Mouse (Mus musculus): ENCODE data around the gene Cpne2.

The Cpne2 gene

DNA sequence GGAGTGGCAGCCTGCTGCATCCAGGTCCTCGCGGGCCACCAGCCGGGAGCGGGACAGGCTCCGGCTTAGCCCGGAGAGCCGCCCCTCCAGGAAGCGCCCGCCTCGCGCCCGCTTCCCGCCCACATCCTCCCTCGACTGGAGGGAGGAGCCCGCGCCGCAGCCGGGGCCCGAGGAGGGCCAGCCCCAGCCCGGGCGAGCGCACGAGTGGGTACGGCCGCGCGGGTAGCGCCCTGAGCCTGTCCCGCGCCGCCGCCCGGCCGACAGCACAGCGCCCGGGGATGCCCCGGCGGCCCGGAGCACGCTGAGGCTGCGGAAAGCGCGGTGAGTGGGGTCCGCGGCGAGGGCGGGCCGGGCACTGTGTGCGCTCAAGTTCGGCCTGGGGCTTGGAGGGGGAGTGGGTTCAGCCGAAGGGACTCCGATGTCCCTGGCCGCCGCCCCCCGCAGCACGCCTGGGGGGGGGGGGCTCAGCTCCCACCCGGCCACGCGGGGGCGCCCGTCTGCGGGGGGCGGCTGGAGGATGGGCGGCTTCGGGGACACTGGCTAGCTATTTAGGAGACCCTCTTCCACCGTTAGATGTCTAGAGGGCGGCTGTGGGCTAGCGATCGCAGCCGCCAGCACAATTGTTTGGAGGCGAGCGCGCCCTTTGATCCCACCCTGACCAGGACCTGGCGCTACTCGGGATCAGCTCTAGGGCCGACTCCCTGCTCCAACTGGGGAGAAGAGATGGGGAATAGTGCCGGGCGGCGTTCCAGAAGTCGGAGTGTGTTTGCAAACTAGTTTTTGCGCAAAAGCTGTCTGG lies at the start of gene Cpne2:
Cpne2 (plus strand) TSS at position 118 of the 799 bp plus-strand sequence.
- DNase-seq (ENCODE audit: low read depth, low spot score), result no peak

DNA sequence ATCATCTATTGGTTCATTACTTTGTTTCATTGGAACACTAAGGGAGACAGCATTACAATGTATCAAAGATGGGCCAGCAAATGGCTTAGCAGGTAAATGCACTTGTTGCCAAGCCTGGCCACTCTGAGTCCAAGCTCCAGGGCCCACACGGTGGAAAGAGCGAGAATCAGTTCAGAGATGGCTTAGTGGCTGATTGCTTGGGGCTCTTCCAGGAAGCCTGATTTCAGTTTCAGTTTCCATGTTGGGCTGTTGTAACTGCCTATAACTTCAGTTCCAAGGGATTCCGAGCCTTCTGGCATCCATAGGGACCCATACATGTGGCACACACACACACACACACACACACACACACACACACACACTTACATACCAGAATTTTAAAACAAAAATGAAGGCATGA lies 47.5 kb upstream of the Cpne2 start:
- no peak for DNase-seq (ENCODE audit: low read depth, low spot score)

DNA sequence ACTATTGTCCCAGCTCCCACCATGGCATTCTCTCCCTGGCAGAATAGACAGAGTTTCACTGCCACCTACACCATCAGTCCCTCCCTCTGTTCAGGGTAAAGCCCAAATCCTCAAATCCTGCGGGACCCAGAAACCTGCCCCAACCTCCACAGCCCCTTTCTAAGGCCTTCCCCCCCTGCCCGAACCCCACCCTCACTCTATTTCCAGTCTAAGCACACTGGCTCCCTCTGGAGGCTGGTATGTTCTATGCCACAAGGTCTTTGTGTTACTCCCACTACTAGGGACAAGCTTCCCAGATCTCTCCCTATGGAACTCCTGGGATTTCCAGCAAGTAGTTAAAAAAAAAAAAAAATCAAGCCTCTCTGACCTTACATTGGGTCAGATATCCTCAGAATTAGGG lies 46.9 kb upstream of the Cpne2 start:
- DNase-seq (ENCODE audit: low read depth, low spot score), result no peak

DNA sequence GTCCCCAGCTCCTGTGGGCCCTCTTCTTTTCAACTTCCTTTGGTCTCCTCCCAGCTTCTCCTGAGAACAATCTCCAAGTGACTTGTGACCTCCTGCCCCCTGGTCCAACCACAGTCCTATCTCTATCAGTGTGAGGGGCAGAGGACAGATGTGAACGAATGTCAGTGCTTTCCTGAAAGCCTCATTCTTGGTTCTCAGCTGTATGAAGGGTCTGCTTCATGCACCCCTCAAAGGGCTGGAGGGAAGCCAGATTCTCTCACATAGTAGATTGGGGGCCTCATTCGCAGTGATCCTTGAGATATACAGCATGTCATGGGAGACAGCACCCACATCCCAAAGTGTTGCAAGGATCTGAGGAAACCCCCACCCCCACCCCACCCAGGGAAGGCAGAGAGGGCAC lies 44.8 kb upstream of the Cpne2 start:
- no peak for DNase-seq (ENCODE audit: low read depth, low spot score)

DNA sequence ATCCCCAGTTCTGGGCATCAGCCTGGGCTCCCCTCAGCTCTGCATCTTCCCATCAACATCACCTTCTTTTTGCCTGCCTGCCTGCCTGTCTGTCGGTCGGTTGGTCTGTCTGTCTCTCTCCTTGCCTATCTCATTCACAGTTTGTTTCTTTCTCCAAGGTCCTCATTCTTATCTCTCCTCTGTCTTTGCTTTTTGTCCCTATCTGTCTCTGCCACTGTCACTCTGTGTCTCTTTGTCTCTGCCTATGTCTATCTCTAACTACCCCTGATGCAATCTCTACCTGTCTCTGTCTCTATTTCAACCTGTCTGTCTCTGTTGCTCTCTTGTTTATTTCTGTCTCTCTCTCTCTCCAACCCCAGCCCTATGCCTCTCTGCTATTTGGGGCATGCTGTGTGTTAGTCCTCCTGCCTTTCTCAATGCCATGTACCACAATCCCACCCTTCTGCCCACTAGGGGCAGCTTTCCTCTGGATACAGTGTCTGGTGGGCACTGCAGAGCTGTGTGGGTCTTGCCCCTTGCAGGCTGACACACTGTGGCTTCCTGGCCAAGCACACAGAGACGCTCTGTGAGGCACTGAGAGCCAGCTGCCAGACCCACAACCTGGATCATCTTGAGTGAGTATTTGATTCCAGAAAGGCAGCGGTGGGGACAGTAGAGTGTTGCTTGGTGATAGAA lies 42.8 kb upstream of the Cpne2 start:
- no peak for DNase-seq (ENCODE audit: low read depth, low spot score)

DNA sequence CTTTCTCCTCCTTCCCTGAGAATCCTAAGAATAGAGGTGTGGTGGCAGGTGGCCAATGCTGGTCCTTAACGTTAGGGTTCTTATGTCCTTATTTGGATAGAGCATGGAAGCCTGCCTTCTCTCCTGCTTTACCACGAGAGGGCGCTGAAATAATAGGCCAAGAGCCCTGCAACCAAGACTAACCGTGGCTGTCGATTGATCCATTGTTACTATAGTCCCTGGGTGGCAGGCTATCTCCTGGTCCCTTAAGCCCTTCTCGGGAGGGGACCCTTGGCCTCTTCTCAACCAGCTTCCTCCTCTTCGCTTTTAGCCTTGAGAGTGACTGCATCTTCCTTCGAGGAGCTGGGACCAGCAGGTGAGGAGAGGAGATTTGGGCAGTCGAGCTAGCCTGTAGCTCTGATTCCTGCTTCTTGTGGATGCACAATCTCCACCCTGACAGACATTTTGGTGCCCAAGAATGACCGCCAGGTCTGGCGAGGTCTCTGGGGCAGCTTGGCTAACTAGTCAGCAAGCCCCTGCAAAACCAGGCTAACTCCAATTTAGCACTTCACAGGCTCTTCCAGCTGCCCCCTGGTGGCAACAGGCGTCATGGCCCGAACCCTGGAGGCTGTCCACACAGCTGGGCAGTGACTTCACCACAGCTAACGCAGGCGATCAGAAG lies 40.6 kb upstream of the Cpne2 start:
- peak; percentile 87 for DNase-seq (ENCODE audit: low read depth, low spot score)

DNA sequence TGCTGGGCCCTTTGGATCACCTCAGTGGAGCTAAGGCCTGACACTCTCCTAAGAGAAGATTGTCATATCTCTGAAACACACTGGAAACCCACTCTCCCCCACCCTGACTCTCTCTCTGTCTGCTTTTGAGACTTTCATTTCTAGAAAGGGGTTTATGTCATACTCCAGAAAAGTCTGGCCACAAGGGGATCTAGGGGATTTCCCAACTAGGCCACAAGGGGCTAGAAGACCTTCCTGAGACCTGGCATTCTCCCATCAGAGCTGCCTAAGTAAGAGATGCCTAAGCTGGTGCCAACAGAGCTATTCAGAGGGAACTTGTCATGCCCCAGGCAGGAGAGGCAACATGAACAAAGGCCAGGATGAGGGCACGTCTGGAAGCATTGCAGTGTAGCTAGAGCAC lies 39.5 kb upstream of the Cpne2 start:
- no peak for DNase-seq (ENCODE audit: low read depth, low spot score)

DNA sequence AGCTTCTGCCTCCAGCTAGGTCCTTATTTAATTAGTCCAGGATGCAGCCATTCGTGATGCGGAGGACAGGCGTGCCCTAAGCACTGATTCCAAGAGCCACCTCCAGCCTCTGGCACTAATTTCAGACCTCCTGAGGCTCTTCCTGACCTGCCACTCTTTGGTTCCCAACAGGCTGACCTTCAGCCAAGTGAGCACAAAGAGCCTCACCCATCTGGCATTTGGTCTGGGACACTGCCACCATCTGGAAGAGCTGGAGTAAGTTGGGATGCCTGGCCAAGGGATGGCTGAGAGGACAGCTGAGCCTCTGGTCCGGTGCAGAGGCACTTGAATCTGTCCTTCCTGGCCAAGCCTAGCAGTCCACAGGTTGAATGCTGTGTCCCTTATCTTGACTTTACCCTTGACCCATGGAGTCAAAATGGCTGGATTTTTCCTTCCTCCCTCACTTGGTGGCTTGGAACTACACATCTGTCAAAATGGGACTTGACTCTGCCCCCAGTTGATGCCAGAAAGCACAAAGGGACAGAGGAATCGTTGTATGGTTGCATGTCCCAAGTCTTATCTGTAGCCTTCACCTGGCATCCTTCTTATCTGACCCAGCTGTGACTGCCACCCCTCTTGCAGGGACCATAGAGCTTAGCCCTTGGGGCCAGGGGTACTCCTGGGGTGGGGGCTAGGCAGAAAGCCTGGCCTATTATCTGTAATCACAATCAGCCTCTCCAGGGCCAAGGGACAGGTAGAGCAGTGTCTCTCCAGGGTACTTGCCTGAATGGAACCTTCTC lies 17.2 kb upstream of the Cpne2 start:
- DNase-seq (ENCODE audit: low read depth, low spot score), result no peak

DNA sequence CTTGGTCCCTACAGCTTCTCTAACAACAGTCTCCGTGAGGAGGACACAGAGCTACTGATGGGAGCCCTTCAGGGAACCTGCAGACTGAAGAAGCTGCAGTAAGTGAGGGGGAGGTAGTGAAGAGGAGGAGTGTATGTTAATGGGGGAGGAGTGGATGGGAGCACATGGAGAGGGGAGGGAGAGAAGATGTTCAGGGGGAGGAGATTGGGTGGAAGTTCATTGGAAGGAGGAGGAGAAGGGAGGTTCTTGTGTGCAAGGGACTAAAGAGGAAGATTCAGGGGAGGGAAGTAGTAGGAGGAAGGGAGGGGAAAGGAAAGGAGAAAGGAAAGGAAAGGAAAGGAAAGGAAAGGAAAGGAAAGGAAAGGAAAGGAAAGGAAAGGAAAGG lies 16.6 kb upstream of the Cpne2 start:
- DNase-seq (ENCODE audit: low read depth, low spot score), result no peak

DNA sequence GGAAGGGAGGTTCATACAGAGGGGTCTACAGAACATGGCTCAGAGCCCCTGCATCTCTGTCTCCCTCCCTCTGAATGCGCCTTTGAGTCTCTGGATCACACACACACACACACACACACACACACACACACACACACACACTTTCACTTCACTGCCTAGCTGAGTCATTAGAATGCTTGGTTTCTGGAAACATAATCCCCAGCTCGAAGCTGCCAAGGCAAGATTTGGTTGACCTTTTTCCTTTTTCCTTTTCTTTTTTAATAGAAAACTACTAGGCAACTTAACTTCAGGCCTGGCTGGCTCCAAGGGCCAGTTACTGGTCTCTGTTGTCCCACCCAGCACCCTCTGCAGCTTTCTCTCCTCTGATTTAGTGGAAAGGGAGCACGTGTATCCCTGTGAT lies 16.0 kb upstream of the Cpne2 start:
- no peak for DNase-seq (ENCODE audit: low read depth, low spot score)

DNA sequence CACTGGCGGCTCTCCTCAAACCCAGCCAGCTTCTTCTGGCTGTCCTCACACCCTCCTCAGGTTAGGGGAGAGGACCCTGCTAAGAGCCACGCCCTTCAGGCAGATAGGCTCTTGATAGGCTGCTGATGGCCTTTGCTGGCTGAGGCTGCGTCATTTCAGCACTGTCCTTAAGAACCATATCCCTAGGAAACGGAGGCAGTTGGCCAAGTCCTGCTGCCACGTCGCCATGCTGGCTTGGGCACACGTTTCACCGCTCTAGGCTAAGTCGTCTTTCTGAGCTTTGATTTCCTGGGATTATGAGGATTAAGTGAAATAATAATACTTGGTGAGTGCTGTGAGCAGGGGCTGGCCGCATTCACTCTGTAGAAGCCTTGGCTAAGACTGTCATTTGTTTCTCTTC lies 14.5 kb upstream of the Cpne2 start:
- no peak for DNase-seq (ENCODE audit: low read depth, low spot score)

DNA sequence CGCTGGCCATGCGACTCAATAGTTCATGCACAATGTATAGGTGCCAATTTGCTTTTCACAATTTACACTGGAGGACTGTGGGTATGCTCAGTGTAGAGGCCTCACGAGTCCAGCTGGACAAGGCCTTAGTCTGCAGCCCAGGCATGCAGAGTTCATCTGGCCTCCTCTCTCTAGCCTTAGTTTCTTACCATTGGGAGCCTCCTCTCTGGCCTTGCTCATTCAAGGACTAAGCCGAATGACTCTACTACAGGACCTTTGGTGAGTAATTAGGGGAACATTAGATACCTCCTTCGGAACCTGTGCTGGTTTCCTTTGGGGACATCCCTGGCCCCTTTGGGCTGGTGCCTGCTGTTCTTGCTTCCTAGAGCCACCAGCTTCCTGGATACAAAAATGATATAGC lies 13.8 kb upstream of the Cpne2 start:
- no peak for DNase-seq (ENCODE audit: low read depth, low spot score)

DNA sequence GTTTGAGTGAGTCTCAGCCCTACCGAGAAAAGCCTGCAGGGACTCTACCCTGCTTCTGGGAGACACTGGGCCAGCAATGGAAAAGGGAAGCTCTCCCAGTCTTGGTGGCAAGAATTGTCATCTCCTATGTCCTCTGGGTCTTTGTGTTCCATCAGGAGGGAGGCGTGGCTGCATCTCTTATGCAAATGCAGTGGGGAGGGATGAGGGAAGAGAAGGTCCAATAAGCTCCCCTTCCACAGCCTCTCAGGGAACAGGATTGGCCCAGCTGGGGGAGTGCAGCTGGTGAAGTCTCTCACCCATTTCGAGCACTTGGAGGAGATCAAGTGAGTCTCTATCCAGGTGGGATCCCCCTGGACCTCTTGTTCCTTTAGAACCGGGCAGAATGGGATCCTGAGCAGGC lies 11.3 kb upstream of the Cpne2 start:
- DNase-seq (ENCODE audit: low read depth, low spot score), result no peak

DNA sequence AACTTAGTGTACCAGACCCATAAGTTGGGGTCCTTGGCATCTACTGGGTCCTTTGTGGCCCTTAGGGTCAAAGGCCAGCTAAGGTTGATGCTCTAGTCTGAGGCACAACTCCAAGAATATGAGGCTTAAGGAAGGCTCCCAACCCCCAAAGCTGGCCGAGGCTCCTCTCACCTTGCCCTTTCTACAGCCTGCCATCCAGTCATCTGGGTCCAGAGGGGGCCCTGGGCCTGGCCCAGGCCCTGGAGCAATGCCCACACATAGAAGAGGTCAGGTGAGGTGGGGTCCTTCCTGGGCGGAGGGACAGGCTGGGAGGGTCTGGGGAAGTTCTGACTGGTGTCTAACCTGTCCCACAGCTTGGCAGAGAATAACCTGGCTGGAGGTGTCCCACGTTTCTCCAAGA lies 10.3 kb upstream of the Cpne2 start:
- DNase-seq (ENCODE audit: low read depth, low spot score), result no peak

DNA sequence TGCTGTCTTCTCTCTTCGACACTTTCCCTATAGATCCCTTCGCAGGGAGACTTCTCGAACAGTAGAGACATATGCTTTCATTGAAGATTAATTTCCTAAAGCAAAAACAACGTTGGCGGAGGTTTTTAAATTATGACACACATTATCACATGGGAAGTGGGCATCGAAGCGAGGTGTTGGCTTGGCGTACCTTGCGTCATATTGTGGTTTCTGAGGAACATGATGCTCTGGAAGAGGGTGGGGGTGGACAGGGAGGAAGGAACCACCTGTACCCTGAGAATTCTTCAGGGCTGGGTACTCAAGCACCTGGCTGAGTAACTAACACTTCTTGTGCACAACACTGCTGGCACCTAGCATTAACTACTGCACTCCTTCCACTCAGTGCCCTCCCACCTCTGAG lies 8.2 kb upstream of the Cpne2 start:
- no peak for DNase-seq (ENCODE audit: low read depth, low spot score)

DNA sequence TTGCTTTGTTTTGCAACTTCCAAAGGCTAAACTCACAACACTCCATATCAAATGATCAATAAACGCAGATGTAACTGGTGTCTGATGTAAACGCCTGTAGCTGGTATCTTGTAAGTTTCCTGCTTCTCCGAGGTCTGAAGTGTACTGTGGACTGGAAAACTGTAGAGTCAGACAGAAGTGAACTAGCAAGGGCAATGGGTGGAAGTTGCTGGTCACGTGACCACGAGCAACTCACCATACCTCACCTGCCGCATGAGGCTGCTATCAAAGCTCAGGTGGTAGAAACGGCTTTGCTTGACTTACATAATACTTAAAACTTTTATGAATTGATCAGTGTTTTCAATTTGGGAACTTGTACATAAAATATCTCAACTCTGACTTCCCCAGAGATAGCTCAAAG lies 5.6 kb upstream of the Cpne2 start:
- DNase-seq (ENCODE audit: low read depth, low spot score), result no peak

DNA sequence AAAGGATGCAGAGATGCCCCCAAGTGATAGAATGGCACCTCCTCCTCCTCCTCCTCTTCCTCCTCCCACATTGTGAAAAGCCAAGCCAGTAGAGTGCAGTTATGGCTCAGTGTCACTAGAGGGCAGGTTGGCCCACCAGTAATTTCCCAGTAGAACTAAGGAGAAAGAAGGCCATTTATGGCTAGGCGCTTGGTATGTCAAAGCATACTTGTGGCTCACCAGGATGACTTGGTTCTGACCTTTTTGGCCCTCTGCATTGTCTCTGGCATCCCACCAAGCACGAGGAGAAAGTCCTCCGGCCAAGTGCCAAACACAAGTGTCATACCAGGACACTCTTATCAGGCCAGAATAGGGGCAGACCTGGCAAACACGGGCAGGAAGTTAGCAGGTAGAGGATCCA lies 4.5 kb upstream of the Cpne2 start:
- peak; percentile 42 for DNase-seq (ENCODE audit: low read depth, low spot score)

DNA sequence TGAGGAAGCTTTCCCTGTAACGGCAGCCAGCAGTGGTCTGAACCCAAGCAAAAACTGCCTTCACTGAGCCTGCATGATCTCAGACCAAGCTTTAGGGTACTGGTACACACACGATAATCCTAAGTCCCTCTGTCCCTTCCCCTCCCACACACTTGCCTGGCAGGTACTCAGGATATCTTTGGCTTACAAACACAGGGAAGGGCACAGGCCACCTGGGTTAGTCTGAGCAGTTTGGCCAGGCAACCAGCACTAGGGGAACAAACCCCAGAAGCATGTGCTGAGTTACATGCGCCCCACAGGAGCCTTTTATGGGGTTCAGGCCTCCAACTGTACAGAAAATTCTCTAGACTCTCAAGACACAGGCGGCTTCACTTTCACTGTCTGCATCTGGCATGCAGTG lies 2.9 kb upstream of the Cpne2 start:
- DNase-seq (ENCODE audit: low read depth, low spot score), result no peak

DNA sequence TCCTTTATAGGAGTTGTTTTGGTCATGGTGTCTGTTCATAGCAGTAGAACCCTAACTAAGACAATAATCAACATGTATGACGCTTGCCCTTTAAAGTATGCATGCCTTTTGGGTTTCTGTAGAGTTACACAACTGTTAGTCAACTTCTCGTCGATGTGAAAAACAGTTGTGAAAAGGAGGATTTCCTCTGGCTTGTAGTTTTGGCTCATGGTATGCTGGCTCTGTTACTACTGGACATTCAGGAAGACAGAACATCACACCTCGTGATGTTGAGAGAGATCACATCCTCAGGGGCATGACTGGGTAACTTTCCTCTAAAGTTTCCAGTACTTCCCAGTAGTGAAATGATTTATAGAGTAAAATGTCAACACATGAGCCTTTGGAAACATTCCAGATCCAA lies 2.1 kb upstream of the Cpne2 start:
- DNase-seq (ENCODE audit: low read depth, low spot score), result no peak

DNA sequence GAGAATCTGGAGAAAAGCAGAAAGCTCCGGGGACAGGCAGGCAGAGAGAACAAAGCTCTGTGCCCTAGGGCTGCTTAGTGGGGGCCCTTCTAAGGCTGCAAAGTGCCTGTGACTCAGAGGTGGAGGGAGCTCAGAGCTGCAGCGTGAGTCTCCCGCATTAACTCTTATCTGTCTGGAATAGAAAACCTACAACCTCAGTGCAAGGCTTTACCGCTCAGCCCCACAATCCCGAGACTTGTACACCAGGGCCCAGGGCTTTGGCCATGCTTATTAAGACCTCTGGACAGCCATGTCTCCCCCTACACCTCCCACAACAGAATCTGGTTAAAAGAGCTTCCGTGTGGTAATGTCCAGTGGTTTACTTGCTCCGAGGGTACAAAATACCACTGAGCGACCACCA lies 790 bp upstream of the Cpne2 start:
- DNase-seq (ENCODE audit: low read depth, low spot score), result no peak

DNA sequence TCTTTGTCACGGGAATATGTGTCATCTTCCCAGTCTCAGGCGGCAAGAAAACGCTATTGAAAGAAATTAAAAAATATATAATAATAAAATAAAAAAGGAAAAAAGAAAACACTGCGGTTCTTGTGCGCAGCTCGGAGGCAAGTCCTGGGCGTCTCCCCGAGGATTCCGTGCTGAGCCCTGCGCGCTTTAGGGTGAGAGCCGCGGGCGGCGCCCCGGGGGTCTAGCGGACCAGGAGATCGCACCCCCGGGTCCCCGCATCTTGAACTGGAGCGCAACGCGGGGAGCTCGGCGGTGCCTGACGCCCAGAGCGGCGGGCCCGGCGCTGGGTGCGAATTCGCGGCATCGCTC lies 291 bp upstream of the Cpne2 start:
- no peak for DNase-seq (ENCODE audit: low read depth, low spot score)

DNA sequence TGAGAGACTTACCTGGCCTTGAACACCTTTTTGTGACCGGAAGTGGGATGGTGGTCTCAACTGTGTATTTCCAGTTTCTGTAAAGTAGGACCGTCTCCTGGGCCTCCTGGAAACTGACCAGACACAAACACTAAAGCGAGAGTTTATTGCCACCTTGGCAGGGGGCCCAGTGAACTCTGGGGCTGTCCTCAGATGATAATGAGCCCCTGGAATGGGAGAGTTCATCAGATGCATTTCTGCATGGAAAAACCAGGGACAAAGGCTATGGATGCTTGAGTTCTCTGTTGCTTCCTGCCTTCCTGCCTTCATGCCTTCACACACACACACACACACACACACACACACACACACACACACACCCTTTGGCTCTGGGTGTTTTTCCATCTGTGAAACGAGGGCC lies 1.8 kb downstream of the Cpne2 start:
- DNase-seq (ENCODE audit: low read depth, low spot score), result no peak
